Mouse (Mus musculus) myocyte (in vitro differentiated cells): Measurements from ENCODE around the gene Commd2. TPM values are rescaled to one million over a fixed set of nuclear protein-coding genes. Genes with fewer than 3 reads are reported as not detected.

Experiments
- H3K27me3 ChIP-seq: one replicate; pipeline ENCODE4 v1.6.1; 2011; ENCODE audit not compliant: control insufficient read depth, insufficient read depth, insufficient read length
- H3K36me3 ChIP-seq: one replicate; pipeline ENCODE4 v1.6.1; 2011; ENCODE audit not compliant: control insufficient read depth, insufficient read depth
- H3K4me2 ChIP-seq: one replicate; pipeline ENCODE4 v1.6.1; 2011; ENCODE audit warnings: low read depth, control low read depth
- H3K4me3 ChIP-seq: one replicate; pipeline ENCODE4 v1.5.1; 2011; ENCODE audit warnings: mild to moderate bottlenecking, control low read depth, moderate library complexity
- H3K79me2 ChIP-seq: one replicate; pipeline ENCODE4 v1.6.1; 2011; ENCODE audit not compliant: control insufficient read depth, insufficient read depth
- H3ac ChIP-seq: one replicate; pipeline ENCODE4 v1.6.1; 2011; ENCODE audit not compliant: control insufficient read depth, insufficient read length
- CEBPB ChIP-seq: IDR thresholded peaks from 2 replicates; pipeline ENCODE4 v1.6.1; 2011; ENCODE audit warnings: mild to moderate bottlenecking, moderate library complexity; ENCODE audit not compliant: poor library complexity, insufficient read depth, severe bottlenecking
- E2F4 ChIP-seq: IDR thresholded peaks from one replicate; pipeline ENCODE4 v1.6.1; 2011; ENCODE audit warnings: mild to moderate bottlenecking, control low read depth, moderate library complexity; ENCODE audit not compliant: insufficient read depth
- MAX ChIP-seq: IDR thresholded peaks from one replicate; pipeline ENCODE4 v1.6.1; 2011; ENCODE audit warnings: low read depth, mild to moderate bottlenecking, control low read depth
- MYOD1 ChIP-seq, 3 experiments: IDR thresholded peaks; one replicate each; pipeline ENCODE4 v1.6.1; 2011; ENCODE audit warnings: control low read depth in 2 of 3, low read depth in 2 of 3, mild to moderate bottlenecking in 2 of 3, moderate library complexity in 1 of 3; ENCODE audit not compliant: insufficient read length in 2 of 3, control insufficient read depth in 1 of 3
- MYOG ChIP-seq, 3 experiments: IDR thresholded peaks; one replicate each; pipeline ENCODE4 v1.6.1; 2011; ENCODE audit warnings: control low read depth in 2 of 3, low read depth in 2 of 3, mild to moderate bottlenecking in 2 of 3; ENCODE audit not compliant: insufficient read length in 2 of 3, control insufficient read depth in 1 of 3, insufficient read depth in 1 of 3
- POLR2A ChIP-seq: IDR thresholded peaks from one replicate; pipeline ENCODE4 v1.6.1; 2011; ENCODE audit warnings: low read depth, mild to moderate bottlenecking, control low read depth, moderate library complexity; ENCODE audit not compliant: insufficient read length
- POLR2AphosphoS2 ChIP-seq: IDR thresholded peaks from one replicate; pipeline ENCODE4 v1.6.1; 2011; ENCODE audit warnings: low read depth, control low read depth; ENCODE audit not compliant: insufficient read length
- REST ChIP-seq: IDR thresholded peaks from one replicate; pipeline ENCODE4 v1.6.1; 2011; ENCODE audit warnings: mild to moderate bottlenecking, control low read depth, moderate library complexity; ENCODE audit not compliant: insufficient read depth, insufficient read length
- SRF ChIP-seq: IDR thresholded peaks from one replicate; pipeline ENCODE4 v1.6.1; 2011; ENCODE audit warnings: low read depth; ENCODE audit not compliant: control insufficient read depth, insufficient read length
- TCF12 ChIP-seq: IDR thresholded peaks from one replicate; pipeline ENCODE4 v1.6.1; 2011; ENCODE audit warnings: mild to moderate bottlenecking, control low read depth; ENCODE audit not compliant: poor library complexity, insufficient read depth, severe bottlenecking
- TCF3 ChIP-seq: IDR thresholded peaks from one replicate; pipeline ENCODE4 v1.6.1; 2011; ENCODE audit warnings: low read depth, control low read depth; ENCODE audit not compliant: insufficient read length
- USF1 ChIP-seq: IDR thresholded peaks from one replicate; pipeline ENCODE4 v1.6.1; 2011; ENCODE audit warnings: low read depth, mild to moderate bottlenecking, control low read depth, moderate library complexity
- polyA plus RNA-seq: library from polyadenylated mRNA; unstranded; fragments of >200 nt; fragmentation: generic; extraction: Trizol; gene quantifications from one replicate; pipeline ENCODE4 v1.2.1, GENCODE M21; 2012; ENCODE audit warnings: missing spikeins

Commd2 gene
- polyA plus RNA-seq, 1 experiment, result 38.7 TPM

DNA sequence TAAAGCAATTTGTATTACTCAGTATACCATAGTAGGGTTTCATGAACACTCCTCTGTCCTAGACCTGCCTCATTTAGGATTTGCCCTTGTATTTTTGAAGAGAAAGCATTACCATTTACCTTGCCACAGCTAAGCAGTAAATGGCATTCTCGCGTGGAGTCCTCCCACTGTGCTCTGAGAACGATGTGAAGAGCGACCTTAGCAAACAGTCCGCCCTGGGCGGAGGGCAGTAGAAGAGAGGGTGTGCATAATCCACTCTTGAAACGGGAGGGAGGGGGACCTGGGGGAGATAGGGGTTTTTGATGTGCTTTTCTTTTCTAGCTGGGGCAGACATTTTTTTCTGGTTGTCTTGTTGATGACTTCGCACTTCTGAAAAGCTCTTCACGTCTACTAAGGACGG lies 13.2 kb upstream of the Commd2 start:
- Histone ChIP-seq H3ac (no peak overlapping the region), H3K27me3 (peaks cover 8% of the 10 kb centered on the region), H3K4me3 (no peak overlapping the region), H3K4me2 (no peak overlapping the region), H3K79me2 (no peaks in the 10 kb centered on the region), H3K36me3 (no peaks in the 10 kb centered on the region)
- TF ChIP-seq MYOG (IDR thresholded peaks at IDR 0.05; ENCODE audit: control insufficient read depth in 1 of 3, insufficient read depth in 1 of 3, insufficient read length in 2 of 3, low read depth in 2 of 3) (no peak), CEBPB (no peak), TCF12 (no peak), REST (no peak), TCF3 (no peak), POLR2AphosphoS2 (no peak), E2F4 (no peak), POLR2A (no peak), MYOD1 (IDR thresholded peaks at IDR 0.05; ENCODE audit: control insufficient read depth in 1 of 3, insufficient read length in 2 of 3, low read depth in 2 of 3) (no peak)

DNA sequence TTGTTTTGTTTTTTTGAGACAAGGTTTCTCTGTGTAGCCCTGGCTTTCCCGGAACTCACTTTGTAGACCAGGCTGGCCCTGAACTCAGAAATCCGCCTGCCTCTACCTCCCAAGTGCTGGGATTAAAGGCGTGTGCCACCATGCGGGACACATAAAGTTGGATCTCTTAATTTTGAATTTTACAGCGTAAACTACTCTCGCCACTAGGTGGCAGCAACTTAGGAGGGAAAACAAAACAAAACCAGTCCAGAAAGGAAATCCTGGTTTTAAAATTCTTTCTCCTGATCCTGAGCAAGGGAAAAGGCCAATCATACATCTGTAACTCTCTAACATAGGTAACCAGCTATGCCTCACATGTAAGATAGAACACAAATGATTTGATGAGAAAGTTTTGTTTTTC lies 12.2 kb upstream of the Commd2 start:
- Histone ChIP-seq H3ac (no peak overlapping the region), H3K79me2 (no peaks in the 10 kb centered on the region), H3K27me3 (peaks cover 11% of the 10 kb centered on the region), H3K4me3 (no peak overlapping the region), H3K4me2 (peak overlapping the region; percentile 13), H3K36me3 (no peaks in the 10 kb centered on the region)
- TF ChIP-seq E2F4 (no peak), REST (no peak), MAX (no peak), SRF (no peak), POLR2AphosphoS2 (no peak), MYOG (IDR thresholded peaks at IDR 0.05; ENCODE audit: control insufficient read depth in 1 of 3, insufficient read depth in 1 of 3, insufficient read length in 2 of 3, low read depth in 2 of 3) (no peak), MYOD1 (IDR thresholded peaks at IDR 0.05; ENCODE audit: control insufficient read depth in 1 of 3, insufficient read length in 2 of 3, low read depth in 2 of 3) (no peak)

DNA sequence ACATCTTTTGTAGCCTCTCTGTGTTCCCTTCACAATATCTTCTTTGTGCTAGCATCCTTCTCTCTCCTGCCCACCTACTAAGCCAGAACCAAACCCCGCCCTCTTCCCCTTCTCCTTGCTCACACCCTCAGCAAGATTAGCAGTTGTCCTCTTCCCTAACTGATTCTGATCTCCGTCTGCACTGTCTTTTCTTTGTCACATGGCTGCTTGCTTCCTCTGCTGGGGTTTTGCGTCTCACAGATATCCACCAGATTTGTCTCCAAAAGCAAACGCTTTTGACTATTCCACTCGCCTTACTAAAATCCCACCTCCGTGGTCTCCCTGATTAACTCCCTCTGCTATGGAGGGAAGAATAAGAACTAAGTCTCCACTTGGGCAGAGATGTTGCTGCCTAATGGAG lies 7.1 kb upstream of the Commd2 start:
- peaks cover 11% of the 10 kb centered on the region for H3K27me3 ChIP-seq
- H3K4me2 ChIP-seq, result no peak overlapping the region
- no peaks in the 10 kb centered on the region for H3K79me2 ChIP-seq
- no peak overlapping the region for H3ac ChIP-seq
- H3K4me3 ChIP-seq, result no peak overlapping the region
- TF ChIP-seq USF1 (no peak), SRF (no peak), TCF3 (no peak), REST (no peak), POLR2AphosphoS2 (no peak), TCF12 (no peak), MYOD1 (IDR thresholded peaks at IDR 0.05; ENCODE audit: control insufficient read depth in 1 of 3, insufficient read length in 2 of 3, low read depth in 2 of 3) (no peak), POLR2A (no peak), MYOG (IDR thresholded peaks at IDR 0.05; ENCODE audit: control insufficient read depth in 1 of 3, insufficient read depth in 1 of 3, insufficient read length in 2 of 3, low read depth in 2 of 3) (no peak)
- H3K36me3 ChIP-seq, result no peaks in the 10 kb centered on the region

DNA sequence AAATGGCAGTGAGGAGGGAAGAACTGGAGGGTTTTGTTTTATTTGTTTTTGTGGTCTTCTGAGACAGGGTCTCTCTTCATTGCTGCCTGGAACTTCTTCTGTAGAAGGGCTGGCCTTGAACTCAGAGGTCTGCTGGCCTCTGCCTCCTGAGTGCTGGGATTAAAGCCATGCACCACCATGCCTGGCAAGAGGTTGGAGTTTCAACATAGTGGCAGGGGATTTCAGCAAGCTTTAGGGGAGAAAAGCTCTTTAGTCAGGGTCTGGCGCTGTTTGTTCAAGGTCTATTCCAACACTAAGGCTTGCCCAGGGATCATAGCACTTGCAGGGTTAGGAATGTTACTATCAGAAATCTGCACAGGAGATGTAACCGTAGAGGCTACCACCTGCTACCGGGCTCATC lies 2.1 kb upstream of the Commd2 start:
- Histone ChIP-seq H3K36me3 (peaks cover 14% of the 10 kb centered on the region), H3K4me3 (no peak overlapping the region), H3ac (no peak overlapping the region), H3K79me2 (peaks cover 17% of the 10 kb centered on the region), H3K4me2 (no peak overlapping the region), H3K27me3 (no peaks in the 10 kb centered on the region)
- no peak for TF ChIP-seq POLR2AphosphoS2
- TF ChIP-seq CEBPB, result no peak
- TF ChIP-seq USF1, result no peak
- no peak for TF ChIP-seq REST
- TF ChIP-seq TCF12, result no peak
- no peak for TF ChIP-seq POLR2A
- no peak for TF ChIP-seq TCF3
- TF ChIP-seq MYOG (IDR thresholded peaks at IDR 0.05; ENCODE audit: control insufficient read depth in 1 of 3, insufficient read depth in 1 of 3, insufficient read length in 2 of 3, low read depth in 2 of 3), result no peak
- no peak for TF ChIP-seq MAX
- no peak for TF ChIP-seq SRF
- no peak for TF ChIP-seq MYOD1 (IDR thresholded peaks at IDR 0.05; ENCODE audit: control insufficient read depth in 1 of 3, insufficient read length in 2 of 3, low read depth in 2 of 3)
- TF ChIP-seq E2F4, result no peak

DNA sequence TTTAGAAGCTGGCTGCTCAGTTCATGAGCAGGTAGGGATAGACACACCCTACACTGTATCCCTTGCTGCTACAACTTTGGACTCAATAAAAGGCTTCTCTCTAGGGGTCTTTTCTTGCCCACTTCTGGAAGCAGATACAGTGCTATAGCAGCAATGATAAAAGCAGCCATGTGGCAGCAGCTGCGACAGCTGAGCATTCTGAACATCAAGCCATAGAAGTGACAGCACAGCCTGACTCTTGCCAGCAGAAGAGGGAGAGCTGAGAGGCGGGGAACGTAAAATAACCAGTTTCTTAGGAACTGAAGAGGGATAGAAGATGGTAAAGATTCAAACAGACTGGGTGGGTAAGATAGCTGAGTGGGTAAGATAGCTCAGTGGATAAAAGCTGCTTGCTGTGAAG lies 970 bp upstream of the Commd2 start:
- peak overlapping the region; percentile 79 for H3K4me3 ChIP-seq
- peak overlapping the region; percentile 85 for H3K4me2 ChIP-seq
- H3ac ChIP-seq, result no peak overlapping the region
- H3K79me2 ChIP-seq, result peaks cover 17% of the 10 kb centered on the region
- TF ChIP-seq SRF, result no peak
- peak; percentile 50 for TF ChIP-seq TCF3
- peak; percentile 12 to 83 (median 72) for TF ChIP-seq MYOD1 (IDR thresholded peaks at IDR 0.05; ENCODE audit: control insufficient read depth in 1 of 3, insufficient read length in 2 of 3, low read depth in 2 of 3)
- peak in 2 of 3 experiments; percentile 22 to 79 for TF ChIP-seq MYOG (IDR thresholded peaks at IDR 0.05; ENCODE audit: control insufficient read depth in 1 of 3, insufficient read depth in 1 of 3, insufficient read length in 2 of 3, low read depth in 2 of 3)
- H3K27me3 ChIP-seq, result no peaks in the 10 kb centered on the region
- H3K36me3 ChIP-seq, result peaks cover 14% of the 10 kb centered on the region
